Mouse (Mus musculus): ENCODE data around the gene Nox3.

The Nox3 gene

DNA sequence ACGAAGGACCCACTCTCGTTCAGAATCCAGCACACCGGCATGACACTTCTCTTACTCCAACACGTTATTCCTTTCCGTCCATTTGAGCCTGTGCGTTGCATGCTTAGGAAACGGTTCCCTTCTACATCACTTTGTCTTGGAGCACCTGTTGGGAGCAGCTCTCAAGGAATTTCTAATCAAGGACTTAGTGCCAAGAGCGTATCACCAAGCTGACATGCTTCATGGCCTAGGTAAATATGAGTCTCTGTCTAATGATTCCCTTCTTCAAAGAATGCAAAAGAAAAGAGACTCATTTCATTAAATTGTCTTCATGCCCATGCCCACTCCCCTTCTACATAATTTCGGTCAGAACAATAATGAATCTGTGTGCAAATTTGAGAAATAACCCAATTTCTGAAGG is at the start of gene Nox3:
Nox3 (minus strand) TSS at position 101 of the 400 bp plus-strand sequence.
- no peak for DNase-seq (ENCODE audit: low spot score in 2 of 2)

GRCm38 (mm10) chr17:3744402-3744801 is 48.3 kb upstream of the Nox3 start:
- DNase-seq (ENCODE audit: low spot score in 2 of 2) = no peak

- no peak for DNase-seq (ENCODE audit: low spot score in 2 of 2)
These were observed 40.9 kb upstream of the Nox3 start for GRCm38 (mm10) chr17:3736936-3737335.

DNA sequence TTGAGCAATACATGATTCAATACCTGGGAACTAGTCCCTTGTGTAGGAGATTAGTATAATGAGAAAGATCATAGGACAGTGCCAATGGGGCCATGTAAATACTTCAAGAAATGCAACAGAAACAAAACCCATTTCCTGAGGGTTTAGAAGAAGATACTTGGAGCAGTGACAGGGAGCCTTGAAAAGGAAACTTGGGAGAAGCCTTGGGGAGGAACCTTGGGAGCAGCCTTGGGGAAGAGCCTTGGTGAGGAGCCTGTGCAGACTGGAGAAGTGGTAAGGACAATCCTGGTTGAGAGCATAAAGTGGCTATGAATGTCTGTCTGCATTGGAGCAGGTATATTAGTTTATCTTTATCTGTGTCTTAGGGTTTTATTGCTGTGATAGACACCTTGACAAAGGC is 38.2 kb upstream of the Nox3 start:
- no peak for DNase-seq (ENCODE audit: low spot score in 2 of 2)

GRCm38 (mm10) chr17:3705350-3705930 is 9.4 kb upstream of the Nox3 start:
- no peak for DNase-seq (ENCODE audit: low spot score in 2 of 2)

- peak; percentile 12 to 17 for DNase-seq (ENCODE audit: low spot score in 2 of 2)
These were observed 6.3 kb upstream of the Nox3 start for GRCm38 (mm10) chr17:3702320-3702719.

- no peak for DNase-seq (ENCODE audit: low spot score in 2 of 2)
These were observed 3.2 kb downstream of the Nox3 start for GRCm38 (mm10) chr17:3692817-3693216.

GRCm38 (mm10) chr17:3690499-3691258 is 5.4 kb downstream of the Nox3 start:
- no peak for DNase-seq (ENCODE audit: low spot score in 2 of 2)

DNA sequence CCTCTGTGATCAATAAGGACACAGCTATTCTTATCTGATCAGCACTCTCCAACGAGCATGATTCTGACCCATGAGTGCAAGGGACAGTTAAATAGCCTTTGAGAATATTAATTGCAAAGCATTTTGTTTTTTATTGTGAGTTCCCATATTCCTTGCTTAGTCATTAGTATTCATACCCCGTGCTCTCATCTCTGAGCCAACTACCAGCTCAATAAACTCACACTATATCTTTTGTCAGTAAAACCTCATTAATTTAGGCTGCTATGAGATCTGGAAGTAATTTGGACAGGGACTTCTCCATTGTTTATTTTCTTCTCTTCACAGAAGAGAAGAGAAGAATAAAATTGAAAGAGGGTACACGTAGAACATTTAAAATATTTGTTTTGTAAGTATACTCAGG is 12.4 kb downstream of the Nox3 start:
- no peak for DNase-seq (ENCODE audit: low spot score in 2 of 2)

GRCm38 (mm10) chr17:3669226-3669625 is 26.8 kb downstream of the Nox3 start:
- DNase-seq (ENCODE audit: low spot score in 2 of 2) = no peak

GRCm38 (mm10) chr17:3667287-3667686 is 28.8 kb downstream of the Nox3 start:
- no peak for DNase-seq (ENCODE audit: low spot score in 2 of 2)

DNA sequence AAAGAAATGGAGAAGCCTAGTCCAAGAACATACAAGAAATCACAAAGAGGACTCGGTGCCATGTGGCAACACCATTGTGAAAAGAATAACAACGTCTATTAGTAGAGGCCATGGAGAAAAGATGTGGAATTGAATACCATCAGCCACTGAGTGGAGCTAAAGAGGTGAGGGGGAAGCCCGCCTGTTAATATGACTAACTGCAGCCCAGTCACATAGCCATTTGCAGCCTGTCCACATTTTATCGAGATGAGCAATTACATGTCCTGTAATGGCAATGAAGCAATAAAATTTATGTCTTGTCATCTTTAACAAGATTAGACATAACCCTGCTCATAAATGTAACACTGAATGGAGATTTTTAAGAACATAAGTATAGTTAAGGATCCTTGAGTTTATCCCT is 30.7 kb downstream of the Nox3 start:
- DNase-seq (ENCODE audit: low spot score in 2 of 2) = no peak

GRCm38 (mm10) chr17:3659497-3659896 is 36.6 kb downstream of the Nox3 start:
- DNase-seq (ENCODE audit: low spot score in 2 of 2) = no peak

DNA sequence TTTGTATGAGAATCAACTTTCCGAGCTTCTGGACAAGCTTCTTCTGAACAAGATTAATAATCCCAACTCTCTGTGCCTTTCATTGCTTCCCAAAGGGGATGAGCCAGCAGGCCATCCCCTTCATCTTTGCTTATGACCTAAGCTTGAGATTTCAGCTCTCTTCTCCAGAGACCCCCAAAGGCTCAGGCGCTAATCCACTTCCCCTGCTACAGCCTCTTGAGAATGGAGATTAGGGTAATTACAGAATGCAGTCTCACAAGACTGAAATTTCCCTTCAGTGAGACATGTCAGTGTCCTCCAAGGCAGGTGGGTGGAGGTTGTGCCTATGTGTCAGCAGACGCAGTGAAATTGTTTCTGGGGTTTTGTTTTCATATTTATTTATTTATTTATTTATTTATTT is 45.7 kb downstream of the Nox3 start:
- no peak for DNase-seq (ENCODE audit: low spot score in 2 of 2)

- DNase-seq (ENCODE audit: low spot score in 2 of 2) = no peak
These were observed 52.5 kb downstream of the Nox3 start for GRCm38 (mm10) chr17:3643582-3643981.

GRCm38 (mm10) chr17:3641456-3641855 is 54.6 kb downstream of the Nox3 start:
- DNase-seq (ENCODE audit: low spot score in 2 of 2) = no peak

- no peak for DNase-seq (ENCODE audit: low spot score in 2 of 2)
These were observed 57.3 kb downstream of the Nox3 start for GRCm38 (mm10) chr17:3638757-3639156.

DNA sequence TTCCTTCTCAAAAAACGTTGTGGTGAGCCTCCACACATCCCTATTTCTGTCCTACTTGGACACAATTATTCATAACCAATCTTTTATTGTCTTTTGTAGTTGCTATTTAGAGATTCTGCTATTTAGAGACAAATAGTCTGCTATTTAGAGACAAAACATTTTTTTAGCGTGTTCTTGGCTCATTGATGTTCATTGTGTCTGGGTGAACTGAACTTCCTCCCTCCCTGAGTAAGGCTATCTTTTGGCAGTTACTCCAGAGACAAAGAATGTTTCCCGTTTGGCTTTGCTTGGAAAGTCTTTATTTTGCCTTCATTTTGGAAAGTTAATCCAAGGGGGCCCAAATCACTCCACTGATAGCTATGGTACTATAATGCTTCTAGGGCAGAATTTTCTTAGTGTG is 63.6 kb downstream of the Nox3 start:
- DNase-seq (ENCODE audit: low spot score in 2 of 2) = no peak

DNA sequence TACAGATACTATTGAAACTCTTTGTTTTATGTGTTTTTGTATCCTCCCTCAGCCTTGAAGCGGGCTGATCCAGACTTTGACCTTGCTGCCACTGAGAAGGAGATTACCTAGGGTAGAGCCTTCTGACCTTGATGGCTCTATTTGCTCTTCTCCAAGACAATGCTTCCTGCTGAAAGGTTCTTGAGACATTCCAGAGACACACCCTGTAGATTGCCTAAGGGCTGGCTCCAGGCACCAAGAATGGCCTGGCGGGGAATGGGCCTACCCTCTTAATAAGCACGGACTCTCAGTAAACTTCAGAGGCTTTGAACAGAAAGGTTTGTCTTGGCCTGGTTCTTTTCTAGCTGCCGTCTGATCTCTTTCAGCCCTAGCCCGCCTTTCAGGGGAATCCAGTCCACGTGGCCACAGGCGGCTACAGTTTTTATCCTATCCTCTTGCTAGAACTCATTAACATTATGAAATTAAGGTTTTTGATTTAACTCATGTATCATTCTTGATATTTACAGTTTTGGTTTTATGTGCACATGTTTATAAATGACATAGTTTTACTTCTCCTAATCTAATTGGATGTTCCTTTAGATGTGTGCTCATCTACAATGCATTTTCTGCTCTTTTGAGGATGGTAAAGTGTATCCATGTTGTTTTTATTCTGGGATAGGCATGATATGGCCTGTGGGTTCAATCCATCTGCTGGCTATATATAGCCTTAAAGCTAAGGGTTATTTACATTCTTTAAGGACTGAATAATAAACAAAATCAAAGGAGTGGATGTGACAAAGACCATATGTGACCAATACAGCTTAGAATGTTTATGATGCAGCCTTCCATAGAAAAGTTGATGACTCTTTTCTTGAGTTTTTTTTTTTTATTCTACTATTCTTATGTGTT is 79.5 kb downstream of the Nox3 start:
- no peak for DNase-seq (ENCODE audit: low spot score in 2 of 2)

- DNase-seq (ENCODE audit: low spot score in 2 of 2) = no peak
These were observed 80.5 kb downstream of the Nox3 start for GRCm38 (mm10) chr17:3615553-3615952.

DNA sequence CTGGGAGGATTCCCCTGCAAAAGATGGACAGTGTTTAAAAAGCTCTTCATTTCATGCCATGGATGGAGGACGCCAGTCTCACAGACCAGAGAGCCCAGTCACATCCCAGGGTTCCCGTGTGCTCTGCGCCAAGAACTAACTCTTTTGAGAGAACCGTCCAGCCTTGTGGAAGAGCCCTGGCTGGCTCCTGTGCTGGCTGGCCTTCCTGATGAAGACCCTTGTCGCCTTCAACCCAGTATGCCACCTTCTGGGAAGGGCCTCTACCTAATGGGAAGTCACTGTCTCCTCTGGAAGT is 84.3 kb downstream of the Nox3 start:
- DNase-seq (ENCODE audit: low spot score in 2 of 2) = no peak

- peak in 1 of 2 experiments; percentile 16 for DNase-seq (ENCODE audit: low spot score in 2 of 2)
These were observed 84.9 kb downstream of the Nox3 start for GRCm38 (mm10) chr17:3610928-3611780.
